Mouse (Mus musculus) right cerebral cortex, postnatal 36 days (tissue): ENCODE results near the gene Wdr89.

Source experiments
- DNase-seq, 2 experiments: peaks; one replicate each; pipeline ENCODE4 v3.0.0; 2022; ENCODE audit warnings: low spot score in 2 of 2, mixed read lengths in 1 of 2

Gene Wdr89

DNA sequence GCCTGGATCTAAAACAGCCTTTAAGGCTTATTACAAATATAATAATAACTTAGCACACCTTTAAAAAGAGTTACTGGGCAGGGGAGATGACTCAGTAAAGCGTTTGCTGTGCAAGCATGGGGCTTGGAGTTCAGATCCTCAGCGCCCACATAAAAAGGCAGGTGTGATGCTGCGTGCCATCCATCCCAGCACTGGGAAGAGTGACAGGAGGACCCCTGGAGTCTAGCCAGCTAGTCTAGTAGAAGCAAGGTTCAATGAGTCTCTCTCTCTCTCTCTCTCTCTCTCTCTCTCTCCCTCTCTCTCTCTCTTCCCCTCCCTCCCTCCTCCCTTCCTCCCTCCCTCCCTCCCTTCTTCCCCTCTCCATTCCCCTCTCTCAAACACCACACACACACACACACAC, 53.8 kb downstream of the Wdr89 start:
- DNase-seq: no peak

GRCm38 (mm10) chr12:75612711-75613110, 56.6 kb downstream of the Wdr89 start:
- no peak for DNase-seq

DNA sequence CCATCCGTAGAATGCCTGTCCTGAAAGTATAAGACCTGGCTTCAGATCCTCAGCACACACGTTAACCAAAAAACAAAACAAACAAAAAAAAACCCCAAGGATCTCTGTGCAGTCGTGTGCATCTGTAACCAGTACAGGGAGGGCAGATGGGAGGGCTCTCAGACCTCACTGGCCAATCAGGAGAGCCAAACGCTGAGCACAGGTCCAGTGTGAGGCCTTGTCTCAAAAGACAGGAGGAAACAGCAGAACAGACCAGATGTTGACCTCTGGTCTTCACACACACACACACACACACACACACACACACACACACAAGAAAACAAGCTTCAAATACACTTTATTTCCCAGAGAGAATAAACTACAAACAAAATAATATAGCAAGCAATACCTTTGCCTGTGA, 69.8 kb downstream of the Wdr89 start:
- no peak for DNase-seq

DNA sequence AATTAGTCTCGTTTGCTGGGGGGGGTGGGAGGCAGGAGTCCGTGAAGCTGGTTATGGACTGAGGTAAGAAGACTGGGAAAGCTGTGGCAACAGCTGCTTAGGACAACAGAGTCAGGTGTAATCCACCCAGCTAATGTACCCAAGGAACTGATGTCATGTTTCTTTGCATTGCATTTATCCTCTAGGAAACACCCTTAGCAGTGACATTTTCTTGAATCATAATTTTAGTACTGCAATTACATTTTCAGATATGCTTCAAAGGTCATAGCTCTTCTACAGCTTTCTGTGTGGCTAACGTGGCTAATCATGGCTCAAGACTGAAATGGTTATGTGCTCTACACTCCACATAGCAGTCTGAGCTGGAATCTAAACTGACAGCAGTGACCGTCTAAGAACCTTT, 70.3 kb downstream of the Wdr89 start:
- DNase-seq: no peak

GRCm38 (mm10) chr12:75597707-75598106, 71.6 kb downstream of the Wdr89 start:
- no peak for DNase-seq

DNA sequence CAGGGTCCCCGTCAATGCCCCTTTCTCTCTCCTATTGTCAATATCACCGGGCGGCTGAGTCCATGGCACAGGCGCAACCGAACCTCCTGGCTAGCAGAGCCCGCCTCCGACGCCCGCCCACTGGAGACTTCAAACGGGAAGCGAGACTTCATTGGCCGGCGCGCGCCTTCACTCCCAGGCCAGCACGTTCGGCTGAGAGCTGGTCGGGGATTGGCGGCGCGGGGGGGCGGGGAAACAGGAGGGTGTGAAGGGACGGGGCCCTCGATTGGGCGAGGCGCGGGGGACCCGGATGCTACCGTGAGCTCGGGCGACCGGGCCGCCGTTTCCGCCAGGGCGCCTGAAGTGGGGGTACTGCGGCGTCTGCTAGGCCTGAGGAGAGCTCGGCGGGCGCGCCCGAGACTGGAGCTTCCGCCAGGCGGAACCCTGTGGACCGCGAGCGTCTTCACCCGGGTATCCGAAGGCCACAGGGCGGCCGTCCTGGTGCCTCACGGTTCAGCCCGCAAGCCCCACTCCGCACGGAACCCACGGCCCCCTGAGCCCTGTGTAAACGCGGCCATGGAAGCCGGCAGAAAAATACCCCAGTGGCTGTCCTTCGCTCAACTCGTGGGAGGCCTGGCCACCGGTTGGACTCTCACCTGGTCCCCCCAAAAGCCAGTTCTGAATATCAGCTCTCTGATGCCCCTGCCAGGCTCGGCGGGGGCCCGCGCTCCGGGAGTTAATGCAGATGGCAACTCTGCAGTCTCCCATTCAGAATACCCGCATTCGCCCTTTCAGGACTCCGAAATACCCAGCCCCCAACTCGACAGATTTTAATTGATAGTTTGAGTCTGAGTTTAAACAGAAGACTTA, 73.0 kb downstream of the Wdr89 start, which contains the start of gene Ppp2r5e:
TSS of gene Ppp2r5e (minus strand) at position 92 of the 849 bp plus-strand sequence.
- peak; percentile 98 to 99 for DNase-seq

GRCm38 (mm10) chr12:75595291-75596153, 73.8 kb downstream of the Wdr89 start:
- peak; percentile 9 to 23 for DNase-seq

DNA sequence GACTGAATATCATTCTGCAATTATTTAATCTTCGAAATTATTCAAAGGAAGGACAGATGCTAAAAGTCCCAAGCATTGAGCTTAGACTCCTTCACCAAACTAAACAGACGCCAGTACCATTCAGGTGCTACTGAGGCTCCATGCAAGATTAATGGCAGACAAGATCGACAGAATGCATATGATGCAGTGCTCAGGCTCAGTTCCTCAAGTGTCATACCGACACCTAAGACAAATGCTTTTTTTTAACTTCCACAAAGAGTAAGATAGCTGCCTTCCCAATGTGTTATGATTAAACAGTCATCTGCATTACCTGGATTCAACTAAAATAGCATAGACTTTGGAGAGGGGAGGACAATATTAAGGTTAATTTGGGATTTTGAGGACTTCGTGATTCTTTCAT, 74.9 kb downstream of the Wdr89 start:
- no peak for DNase-seq

DNA sequence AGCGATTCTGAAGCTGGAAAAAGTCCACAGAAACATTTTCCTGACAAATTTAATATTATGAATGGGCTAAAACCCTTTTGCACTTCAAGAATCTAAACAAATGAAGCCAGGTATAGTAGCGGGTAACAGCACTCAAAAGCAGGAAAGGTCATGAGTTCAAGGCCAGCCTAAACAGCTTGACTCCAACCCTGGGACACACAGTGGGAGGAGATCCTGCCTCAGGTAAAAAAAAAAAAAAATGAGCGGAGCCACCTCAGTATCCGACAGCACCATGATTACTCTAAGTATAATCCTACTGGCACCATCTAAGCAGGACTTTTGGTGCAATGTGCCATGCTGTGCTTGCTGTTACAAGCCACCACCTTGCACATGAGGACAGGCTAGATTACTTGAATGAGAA, 75.5 kb downstream of the Wdr89 start:
- DNase-seq: no peak

DNA sequence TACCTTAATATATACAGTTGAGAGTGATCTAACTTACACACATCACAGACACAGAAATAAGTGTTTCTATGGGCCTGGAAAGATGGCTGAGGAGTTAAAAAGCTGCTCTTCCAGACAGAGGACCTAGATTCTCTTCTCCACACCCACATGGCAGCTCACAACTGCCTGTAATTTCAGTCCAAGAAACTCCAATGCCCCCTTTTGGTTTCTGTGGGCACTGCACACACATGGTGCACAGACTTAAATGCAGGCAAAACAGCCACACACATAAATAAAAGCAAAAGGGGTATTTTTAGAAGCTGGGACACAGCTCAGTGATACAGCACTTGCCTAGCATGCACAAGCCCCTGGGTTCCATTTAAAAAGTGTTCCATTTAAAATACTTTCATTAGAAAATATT, 81.8 kb downstream of the Wdr89 start:
- no peak for DNase-seq

DNA sequence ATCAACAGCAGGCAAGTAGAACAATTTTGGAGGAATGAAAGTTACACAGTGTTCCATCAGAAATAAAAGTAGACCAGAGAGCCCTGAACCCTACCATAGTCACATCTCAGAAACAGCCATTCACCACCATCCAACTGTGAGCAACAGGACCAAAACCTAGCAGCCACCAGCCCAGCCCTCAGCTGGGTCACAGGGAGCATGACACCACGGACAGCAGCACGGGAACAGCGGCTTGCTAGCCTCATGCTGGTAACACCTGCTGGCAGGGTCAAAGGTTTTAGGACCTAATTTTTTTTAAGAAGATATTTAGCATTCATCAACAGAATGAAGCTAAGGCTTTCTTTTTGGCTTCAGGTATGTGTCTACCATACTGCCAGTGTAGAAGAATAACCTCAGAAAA, 85.6 kb downstream of the Wdr89 start:
- DNase-seq: no peak
